Mouse (Mus musculus): ENCODE results near the gene Rab3b. TPM values are rescaled to one million over a fixed set of nuclear protein-coding genes. Genes with fewer than 3 reads are reported as not detected.
"Not testable (repeated sequence)": the region's sequence is repeated elsewhere in the genome, so short reads cannot be mapped to it uniquely, and the experiment has no call there.

The Rab3b gene
- polyA plus RNA-seq, 1 experiment from 2014 or later: 17.8 TPM

- not testable (repeated sequence) for ATAC-seq (ENCODE audit: low read depth); H3K27ac ChIP-seq (replicated peaks; ENCODE audit: low read depth, low read length); H3K36me3 ChIP-seq (ENCODE audit: control insufficient read depth, insufficient read depth, low read length); H3K9ac ChIP-seq (ENCODE audit: low read depth, low read length); H3K4me1 ChIP-seq (ENCODE audit: control insufficient read depth, insufficient read depth, low read length); H3K9me3 ChIP-seq (ENCODE audit: control insufficient read depth, low read length); H3K4me2 ChIP-seq (ENCODE audit: low read depth, low read length); H3K27me3 ChIP-seq (replicated peaks; ENCODE audit: control insufficient read depth, insufficient read depth, low read length); DNase-seq (ENCODE audit: low spot score); H3K4me3 ChIP-seq (ENCODE audit: low read depth, low read length)
- WGBS: 79% methylated on average over 9 of the region's 9 CpGs
Measured at GRCm38 (mm10) chr4:108927945-108928344, 49.1 kb downstream of the Rab3b start.

DNA sequence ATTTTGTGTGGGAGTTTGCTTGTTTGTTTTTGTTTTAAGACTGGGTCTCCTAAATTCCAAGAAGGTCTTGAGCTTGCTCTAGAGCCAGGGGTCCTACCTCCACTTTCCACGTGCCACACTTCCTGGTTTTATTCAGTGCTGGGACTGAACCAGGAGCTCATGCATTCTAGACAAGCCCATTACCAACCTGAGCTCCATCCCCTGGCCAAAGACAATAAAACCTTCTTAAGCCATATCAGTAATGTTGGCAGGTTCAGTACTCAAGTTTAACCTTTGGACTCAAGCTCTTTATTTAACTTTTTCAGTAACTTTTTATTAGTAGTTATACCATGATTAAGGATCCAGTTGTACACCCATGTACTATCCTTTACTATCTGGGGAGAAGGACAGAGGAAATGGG, 54.3 kb downstream of the Rab3b start:
- no peak overlapping the region for H3K9ac ChIP-seq (ENCODE audit: low read depth, low read length)
- 75% methylated on average over 1 of the region's 1 CpGs for WGBS
- DNase-seq (ENCODE audit: low spot score) (no peak), ATAC-seq (ENCODE audit: low read depth) (no peak)
- no peak overlapping the region for H3K4me3 ChIP-seq (ENCODE audit: low read depth, low read length)
- 0 out of 2 replicates have a peak, but pooled peaks cover 1% of the 10 kb centered on the region for H3K4me1 ChIP-seq (ENCODE audit: control insufficient read depth, insufficient read depth, low read length)
- H3K36me3 ChIP-seq (ENCODE audit: control insufficient read depth, insufficient read depth, low read length): no peaks in the 10 kb centered on the region
- H3K9me3 ChIP-seq (ENCODE audit: control insufficient read depth, low read length): no peaks in the 10 kb centered on the region
- no peaks in the 10 kb centered on the region for H3K27me3 ChIP-seq (replicated peaks; ENCODE audit: control insufficient read depth, insufficient read depth, low read length)
- no peak overlapping the region for H3K4me2 ChIP-seq (ENCODE audit: low read depth, low read length)
- H3K27ac ChIP-seq (replicated peaks; ENCODE audit: low read depth, low read length): no peak overlapping the region

DNA sequence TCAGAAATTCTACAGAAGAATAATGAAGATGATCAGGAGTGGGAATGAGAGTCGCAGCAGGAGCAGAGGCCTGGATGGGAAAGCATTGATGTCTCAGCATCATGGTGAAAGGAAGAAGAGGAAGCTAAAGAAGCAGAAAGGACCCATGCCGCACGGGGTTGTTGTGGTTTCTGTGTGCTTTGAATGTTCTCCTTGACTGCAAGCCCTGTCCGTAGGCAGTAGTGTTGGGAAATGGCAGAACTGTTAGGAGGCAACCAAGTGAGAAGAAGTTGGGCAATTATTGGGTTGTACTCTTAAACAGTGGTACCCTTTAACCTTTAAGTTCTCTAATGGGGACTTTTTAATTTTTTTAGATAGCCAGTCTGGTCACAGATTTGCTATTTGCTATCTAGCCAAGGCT, 56.0 kb downstream of the Rab3b start:
- WGBS: 87% methylated on average over 4 of the region's 4 CpGs
- Histone ChIP-seq H3K9me3 (ENCODE audit: control insufficient read depth, low read length) (no peaks in the 10 kb centered on the region), H3K36me3 (ENCODE audit: control insufficient read depth, insufficient read depth, low read length) (no peaks in the 10 kb centered on the region), H3K27me3 (replicated peaks; ENCODE audit: control insufficient read depth, insufficient read depth, low read length) (no peaks in the 10 kb centered on the region), H3K4me1 (ENCODE audit: control insufficient read depth, insufficient read depth, low read length) (0 out of 2 replicates have a peak, but pooled peaks cover 3% of the 10 kb centered on the region), H3K27ac (replicated peaks; ENCODE audit: low read depth, low read length) (no peak overlapping the region), H3K4me2 (ENCODE audit: low read depth, low read length) (no peak overlapping the region), H3K4me3 (ENCODE audit: low read depth, low read length) (no peak overlapping the region), H3K9ac (ENCODE audit: low read depth, low read length) (no peak overlapping the region)
- ATAC-seq (ENCODE audit: low read depth) (no peak), DNase-seq (ENCODE audit: low spot score) (no peak)

- DNase-seq (ENCODE audit: low spot score) (peak; percentile 62), ATAC-seq (ENCODE audit: low read depth) (peak; percentile 45)
- H3K9ac ChIP-seq (ENCODE audit: low read depth, low read length): no peak overlapping the region
- 0 out of 2 replicates have a peak, but pooled peaks cover 3% of the 10 kb centered on the region for H3K4me1 ChIP-seq (ENCODE audit: control insufficient read depth, insufficient read depth, low read length)
- H3K27me3 ChIP-seq (replicated peaks; ENCODE audit: control insufficient read depth, insufficient read depth, low read length): no peaks in the 10 kb centered on the region
- H3K4me2 ChIP-seq (ENCODE audit: low read depth, low read length): no peak overlapping the region
- WGBS: 52% methylated on average over 12 of the region's 12 CpGs
- no peak overlapping the region for H3K4me3 ChIP-seq (ENCODE audit: low read depth, low read length)
- H3K36me3 ChIP-seq (ENCODE audit: control insufficient read depth, insufficient read depth, low read length): no peaks in the 10 kb centered on the region
- H3K9me3 ChIP-seq (ENCODE audit: control insufficient read depth, low read length): no peaks in the 10 kb centered on the region
- no peak overlapping the region for H3K27ac ChIP-seq (replicated peaks; ENCODE audit: low read depth, low read length)
Measured at GRCm38 (mm10) chr4:108937848-108938771, 59.2 kb downstream of the Rab3b start.

DNA sequence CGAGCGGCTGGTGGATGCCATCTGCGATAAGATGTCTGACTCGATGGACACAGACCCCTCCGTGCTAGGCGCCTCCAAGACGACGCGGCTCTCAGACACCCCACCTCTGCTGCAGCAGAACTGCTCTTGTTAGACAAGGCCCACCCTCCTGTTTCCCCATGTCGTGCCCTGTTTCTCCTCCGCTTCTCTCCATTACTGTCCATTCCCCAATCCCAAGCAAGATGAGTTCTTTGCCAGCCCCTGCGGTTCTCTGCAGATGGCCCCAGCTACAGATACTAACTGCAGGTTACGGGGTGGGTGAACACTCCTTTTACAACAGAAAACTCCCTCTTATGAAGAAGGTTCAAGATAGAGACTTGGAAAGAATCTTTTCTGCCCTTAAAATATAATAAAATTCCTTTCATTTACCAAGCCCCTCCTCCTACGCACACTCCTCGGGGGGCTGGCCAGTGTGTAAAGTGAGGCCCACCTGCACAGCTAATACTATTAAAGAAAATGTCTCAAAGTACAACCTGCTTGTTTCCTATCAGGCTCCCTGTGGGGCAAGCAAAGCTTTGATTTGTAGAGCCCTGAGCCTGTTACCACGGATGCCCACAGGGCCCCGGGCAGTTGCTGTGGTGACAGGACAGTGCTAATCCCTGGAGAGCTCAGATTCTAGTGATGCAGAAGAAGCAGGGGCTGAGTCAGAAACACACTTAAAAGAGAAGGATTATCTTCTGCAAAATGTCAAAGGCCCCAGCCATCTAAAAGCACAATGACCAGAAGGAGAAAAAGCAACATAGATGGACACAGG, 62.0 kb downstream of the Rab3b start:
- Histone ChIP-seq H3K36me3 (ENCODE audit: control insufficient read depth, insufficient read depth, low read length) (no peaks in the 10 kb centered on the region), H3K4me2 (ENCODE audit: low read depth, low read length) (no peak overlapping the region), H3K4me3 (ENCODE audit: low read depth, low read length) (no peak overlapping the region), H3K9me3 (ENCODE audit: control insufficient read depth, low read length) (no peaks in the 10 kb centered on the region), H3K4me1 (ENCODE audit: control insufficient read depth, insufficient read depth, low read length) (0 out of 2 replicates have a peak, but pooled peaks cover 3% of the 10 kb centered on the region), H3K27me3 (replicated peaks; ENCODE audit: control insufficient read depth, insufficient read depth, low read length) (no peaks in the 10 kb centered on the region), H3K27ac (replicated peaks; ENCODE audit: low read depth, low read length) (no peak overlapping the region), H3K9ac (ENCODE audit: low read depth, low read length) (no peak overlapping the region)
- peak; percentile 48; the same call in 1 of the 2 replicates for ATAC-seq (ENCODE audit: low read depth)
- 77% methylated on average over 17 of the region's 17 CpGs for WGBS
- peak; percentile 19 for DNase-seq (ENCODE audit: low spot score)

DNA sequence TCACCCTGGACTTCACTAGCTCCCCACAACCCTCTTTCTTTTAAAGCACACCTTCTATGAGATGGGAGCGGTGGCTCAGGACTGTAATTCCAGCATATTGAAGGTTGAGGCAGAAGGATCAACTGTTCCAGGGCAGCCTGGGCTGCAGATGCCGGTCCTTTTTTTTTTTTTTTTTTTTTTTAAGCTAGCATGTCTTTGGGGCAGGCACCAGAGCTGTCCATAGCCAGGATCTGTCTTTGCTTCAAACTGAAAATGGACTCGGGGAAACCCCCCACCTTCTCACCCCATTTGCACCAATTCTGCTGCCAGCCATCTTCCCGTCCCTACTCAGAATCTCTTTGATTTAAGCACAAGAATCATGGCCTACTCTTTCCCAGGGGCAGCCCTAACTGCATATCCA, 63.3 kb downstream of the Rab3b start:
- Histone ChIP-seq H3K27me3 (replicated peaks; ENCODE audit: control insufficient read depth, insufficient read depth, low read length) (no peaks in the 10 kb centered on the region), H3K9me3 (ENCODE audit: control insufficient read depth, low read length) (no peaks in the 10 kb centered on the region), H3K9ac (ENCODE audit: low read depth, low read length) (no peak overlapping the region), H3K4me2 (ENCODE audit: low read depth, low read length) (no peak overlapping the region), H3K36me3 (ENCODE audit: control insufficient read depth, insufficient read depth, low read length) (no peaks in the 10 kb centered on the region), H3K4me3 (ENCODE audit: low read depth, low read length) (no peak overlapping the region), H3K4me1 (ENCODE audit: control insufficient read depth, insufficient read depth, low read length) (0 out of 2 replicates have a peak, but pooled peaks cover 3% of the 10 kb centered on the region), H3K27ac (replicated peaks; ENCODE audit: low read depth, low read length) (no peak overlapping the region)
- DNase-seq (ENCODE audit: low spot score) (no peak), ATAC-seq (ENCODE audit: low read depth) (no peak)
- WGBS: 84% methylated on average over 4 of the region's 4 CpGs

GRCm38 (mm10) chr4:108942986-108943720, 64.3 kb downstream of the Rab3b start:
- DNase-seq (ENCODE audit: low spot score): peak; percentile 2
- Histone ChIP-seq H3K4me1 (ENCODE audit: control insufficient read depth, insufficient read depth, low read length) (0 out of 2 replicates have a peak, but pooled peaks cover 2% of the 10 kb centered on the region), H3K9me3 (ENCODE audit: control insufficient read depth, low read length) (no peaks in the 10 kb centered on the region), H3K27ac (replicated peaks; ENCODE audit: low read depth, low read length) (no peak overlapping the region), H3K4me3 (ENCODE audit: low read depth, low read length) (no peak overlapping the region), H3K9ac (ENCODE audit: low read depth, low read length) (no peak overlapping the region), H3K27me3 (replicated peaks; ENCODE audit: control insufficient read depth, insufficient read depth, low read length) (no peaks in the 10 kb centered on the region), H3K36me3 (ENCODE audit: control insufficient read depth, insufficient read depth, low read length) (no peaks in the 10 kb centered on the region), H3K4me2 (ENCODE audit: low read depth, low read length) (no peak overlapping the region)
- ATAC-seq (ENCODE audit: low read depth): no peak
- 72% methylated on average over 11 of the region's 11 CpGs for WGBS

GRCm38 (mm10) chr4:108949168-108949567, 70.3 kb downstream of the Rab3b start:
- DNase-seq (ENCODE audit: low spot score) (no peak), ATAC-seq (ENCODE audit: low read depth) (no peak)

More at GRCm38 (mm10) chr4:108949168-108949567, 70.3 kb downstream of the Rab3b start:
- H3K36me3 ChIP-seq (ENCODE audit: control insufficient read depth, insufficient read depth, low read length): no peaks in the 10 kb centered on the region
- no peak overlapping the region for H3K9ac ChIP-seq (ENCODE audit: low read depth, low read length)
- H3K4me3 ChIP-seq (ENCODE audit: low read depth, low read length): no peak overlapping the region
- H3K9me3 ChIP-seq (ENCODE audit: control insufficient read depth, low read length): no peaks in the 10 kb centered on the region
- H3K27ac ChIP-seq (replicated peaks; ENCODE audit: low read depth, low read length): no peak overlapping the region
- no peaks in the 10 kb centered on the region for H3K27me3 ChIP-seq (replicated peaks; ENCODE audit: control insufficient read depth, insufficient read depth, low read length)
- no peaks in the 10 kb centered on the region for H3K4me1 ChIP-seq (ENCODE audit: control insufficient read depth, insufficient read depth, low read length)
- H3K4me2 ChIP-seq (ENCODE audit: low read depth, low read length): no peak overlapping the region
- 89% methylated on average over 7 of the region's 7 CpGs for WGBS

Data from embryonic facial prominence, embryonic 14.5 days (tissue).